In the genomic region with DNA sequence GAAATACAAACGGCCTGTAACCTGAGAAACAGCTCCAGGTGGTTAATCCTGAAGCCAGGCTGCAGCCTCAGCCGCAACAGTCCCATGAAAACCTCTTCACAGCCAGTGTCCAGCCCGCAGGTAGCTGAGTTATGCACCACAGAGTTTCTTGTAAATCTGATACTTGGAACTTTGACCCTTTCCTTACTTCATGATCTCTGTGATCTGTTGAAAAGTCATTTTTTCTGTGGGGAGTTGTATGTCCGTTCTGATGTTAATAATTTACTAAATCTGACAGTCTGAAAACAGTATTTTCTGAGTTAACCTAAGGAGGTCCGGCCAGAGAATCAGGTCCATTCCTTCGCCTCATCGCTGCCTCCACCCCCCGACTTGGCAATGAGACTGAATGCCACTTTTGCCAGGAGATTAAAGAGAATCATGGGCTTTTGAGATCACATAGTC, we compare ENCODE assay signal across 9 mouse cellular contexts. TPM values are rescaled to one million over a fixed set of nuclear protein-coding genes. Genes with fewer than 3 reads are reported as not detected.
DNase-seq lines count a peak whose midpoint lies in the region; ATAC-seq lines count a peak whose summit lies in the region.
"Had no signal": no experiment of that assay in that cellular context is flagged by ENCODE, and none has a peak within 500 bp of the region (broad histone marks: within the 10 kb centered on the region; RNA-seq: fewer than 3 reads in every experiment).

No protein-coding gene starts in this region.

- H3K9me3 ChIP-seq in embryonic facial prominence, embryonic 12.5 days = no peaks in the 10 kb centered on the region
- no peaks in the 10 kb centered on the region for H3K9me3 ChIP-seq in liver, embryonic 16.5 days (replicated peaks; ENCODE audit: control insufficient read depth, low read length)

- peaks cover 14% of the 10 kb centered on the region for H3K4me1 ChIP-seq in embryonic facial prominence, embryonic 12.5 days
- peaks cover 10% of the 10 kb centered on the region for H3K4me1 ChIP-seq in liver, embryonic 16.5 days (ENCODE audit: control insufficient read depth, low read depth, low read length)

- H3K9ac ChIP-seq in embryonic facial prominence, embryonic 12.5 days = no peak overlapping the region; the same call in 1 of the 2 replicates
- no peak overlapping the region for H3K9ac ChIP-seq in liver, embryonic 16.5 days (ENCODE audit: low read depth, low read length)

- ATAC-seq in embryonic facial prominence, embryonic 12.5 days (ENCODE audit: insufficient number of reproducible peaks, insufficient read depth, low FRiP score, low TSS enrichment) = no peak
- ATAC-seq in liver, embryonic 16.5 days (ENCODE audit: low read depth) = peak; percentile 45

- no peaks in the 10 kb centered on the region for H3K27me3 ChIP-seq in embryonic facial prominence, embryonic 12.5 days
- no peaks in the 10 kb centered on the region for H3K27me3 ChIP-seq in liver, embryonic 16.5 days (ENCODE audit: control insufficient read depth, insufficient read depth, low read depth, low read length)

- peak overlapping the region; percentile 72; the same call in 1 of the 2 replicates for H3K4me3 ChIP-seq in embryonic facial prominence, embryonic 12.5 days
- peak overlapping the region; percentile 31 for H3K4me3 ChIP-seq in liver, embryonic 16.5 days (ENCODE audit: low read depth, low read length)

- peak; percentile 25 for DNase-seq in embryo, embryonic 11 days
- no peak for DNase-seq in embryo, embryonic 10.5 days (ENCODE audit: low spot score)
- peak; percentile 76 for DNase-seq in kidney, adult 11 months
- no peak for DNase-seq in right cerebral cortex, postnatal 14 days
- no peak for DNase-seq in ovary, postnatal 14 days (ENCODE audit: low spot score)
- DNase-seq in thymus, postnatal 4 days = no peak
- DNase-seq: right cerebral cortex, postnatal 25 days had no signal

- no peak overlapping the region for H3K27ac ChIP-seq in embryonic facial prominence, embryonic 12.5 days
- H3K27ac ChIP-seq in liver, embryonic 16.5 days (ENCODE audit: low read length) = peak overlapping the region; percentile 67

- peak overlapping the region; percentile 80 for H3K4me2 ChIP-seq in embryonic facial prominence, embryonic 12.5 days (replicated peaks)
- H3K4me2 ChIP-seq in liver, embryonic 16.5 days (ENCODE audit: low read depth, low read length) = peak overlapping the region; percentile 72

- 29% methylated on average over 8 of the region's 8 CpGs for WGBS in embryonic facial prominence, embryonic 12.5 days
- WGBS in liver, embryonic 16.5 days (ENCODE audit: insufficient replicate concordance) = 57% methylated on average over 8 of the region's 8 CpGs

- peaks cover 3% of the 10 kb centered on the region for H3K36me3 ChIP-seq in embryonic facial prominence, embryonic 12.5 days
- H3K36me3 ChIP-seq in liver, embryonic 16.5 days (ENCODE audit: control insufficient read depth, insufficient read depth) = no peaks in the 10 kb centered on the region

RNA-seq across cellular contexts. Expression of gene Bphl, which starts 1.5 kb away (rescaled TPM):
- polyA plus RNA-seq in embryonic facial prominence, embryonic 12.5 days (2016; fragmentation: Nextera tagmentation; extraction: Ambion mirVana) = 40.2 and 43.9 TPM in 2 replicates
- polyA plus RNA-seq in liver, embryonic 16.5 days (2015; fragmentation: Nextera tagmentation; extraction: Ambion mirVana) = 57.9 and 62.6 TPM in 2 replicates

RNA-seq across cellular contexts. Expression of gene Serpinb6a, which starts 36.3 kb away (rescaled TPM):
- polyA plus RNA-seq in embryonic facial prominence, embryonic 12.5 days (2016; fragmentation: Nextera tagmentation; extraction: Ambion mirVana) = 57.0 and 61.2 TPM in 2 replicates
- polyA plus RNA-seq in liver, embryonic 16.5 days (2015; fragmentation: Nextera tagmentation; extraction: Ambion mirVana) = 15.9 and 17.2 TPM in 2 replicates

RNA-seq across cellular contexts. Expression of gene Ripk1, which starts 36.8 kb away (rescaled TPM):
- polyA plus RNA-seq in embryonic facial prominence, embryonic 12.5 days (2016; fragmentation: Nextera tagmentation; extraction: Ambion mirVana) = 16.4 and 16.5 TPM in 2 replicates
- polyA plus RNA-seq in liver, embryonic 16.5 days (2015; fragmentation: Nextera tagmentation; extraction: Ambion mirVana) = 10.3 and 10.5 TPM in 2 replicates

RNA-seq across cellular contexts. Expression of gene Tubb2a, which starts 38.9 kb away (rescaled TPM):
- 162 and 188 TPM in 2 replicates for polyA plus RNA-seq in embryonic facial prominence, embryonic 12.5 days (2016; fragmentation: Nextera tagmentation; extraction: Ambion mirVana)
- polyA plus RNA-seq in liver, embryonic 16.5 days (2015; fragmentation: Nextera tagmentation; extraction: Ambion mirVana) = 66.2 and 68.2 TPM in 2 replicates

Comparison
In these comparisons a context has a peak if more than half of its experiments do, and no peak if none do; other contexts are left out.
1. DNase-seq: peak in embryo, embryonic 11 days (single experiment) and kidney, adult 11 months (single experiment); none in embryo, embryonic 10.5 days (single experiment), right cerebral cortex, postnatal 14 days (single experiment), ovary, postnatal 14 days (single experiment) and thymus, postnatal 4 days (single experiment).